Mouse (Mus musculus): ENCODE measurements around the gene Prkce. TPM values are rescaled to one million over a fixed set of nuclear protein-coding genes. Genes with fewer than 3 reads are reported as not detected.

Prkce gene
- total RNA-seq, 1 experiment: 1.7 TPM

- H3K9me3 ChIP-seq (ENCODE audit: control insufficient read depth, insufficient read depth, low read depth, low read length): no peaks in the 10 kb centered on the region
- in situ Hi-C loops (cut with MboI; ENCODE audit: low sequenced_read_pairs in 2 of 2, unreplicated experiment in 2 of 2): no loop called here
These were observed 184.9 kb downstream of the Prkce start for GRCm38 (mm10) chr17:86352247-86353037.

GRCm38 (mm10) chr17:86353679-86354078, 186.1 kb downstream of the Prkce start:
- no peak for DNase-seq (ENCODE audit: low read depth, low spot score)
- no peak for TF ChIP-seq ZNF384 (IDR thresholded peaks at IDR 0.05; ENCODE audit: low read depth, low read length)
- no peak for TF ChIP-seq MAFK (IDR thresholded peaks at IDR 0.05; ENCODE audit: insufficient read depth, low read depth, low read length)
- no peak overlapping the region for H3K4me3 ChIP-seq (ENCODE audit: insufficient read depth in 1 of 2, low read depth in 1 of 2, low read length in 2 of 2, poor library complexity in 1 of 2, severe bottlenecking in 1 of 2)
- H3K27ac ChIP-seq (ENCODE audit: insufficient read depth, low read depth, low read length, poor library complexity, severe bottlenecking): no peak overlapping the region
- no peak overlapping the region for H3K9ac ChIP-seq (ENCODE audit: insufficient read depth, low read depth, low read length, poor library complexity, severe bottlenecking)
- no peaks in the 10 kb centered on the region for H3K4me1 ChIP-seq (ENCODE audit: control insufficient read depth in 2 of 2, insufficient read depth in 2 of 2, low read length in 2 of 2, poor library complexity in 1 of 2)
- in situ Hi-C loops (cut with MboI; ENCODE audit: low sequenced_read_pairs in 2 of 2, unreplicated experiment in 2 of 2): no loop called here
- H3K9me3 ChIP-seq (ENCODE audit: control insufficient read depth, insufficient read depth, low read depth, low read length): no peaks in the 10 kb centered on the region
- no peaks in the 10 kb centered on the region for H3K36me3 ChIP-seq (ENCODE audit: control insufficient read depth, insufficient read depth, low read length, poor library complexity, severe bottlenecking)

More at GRCm38 (mm10) chr17:86352247-86353037, 184.9 kb downstream of the Prkce start:
- DNase-seq (ENCODE audit: low read depth, low spot score): no peak
- Histone ChIP-seq H3K27ac (ENCODE audit: insufficient read depth, low read depth, low read length, poor library complexity, severe bottlenecking) (no peak overlapping the region), H3K36me3 (ENCODE audit: control insufficient read depth, insufficient read depth, low read length, poor library complexity, severe bottlenecking) (no peaks in the 10 kb centered on the region), H3K9ac (ENCODE audit: insufficient read depth, low read depth, low read length, poor library complexity, severe bottlenecking) (no peak overlapping the region), H3K4me3 (ENCODE audit: insufficient read depth in 1 of 2, low read depth in 1 of 2, low read length in 2 of 2, poor library complexity in 1 of 2, severe bottlenecking in 1 of 2) (no peak overlapping the region), H3K4me1 (ENCODE audit: control insufficient read depth in 2 of 2, insufficient read depth in 2 of 2, low read length in 2 of 2, poor library complexity in 1 of 2) (no peaks in the 10 kb centered on the region)
- no peak for TF ChIP-seq HCFC1 (IDR thresholded peaks at IDR 0.05; ENCODE audit: borderline replicate concordance, insufficient read depth, low read length)
- TF ChIP-seq ZC3H11A (IDR thresholded peaks at IDR 0.05; ENCODE audit: borderline replicate concordance, low read depth, low read length): no peak
- no peak for TF ChIP-seq CHD2 (IDR thresholded peaks at IDR 0.05; ENCODE audit: low read depth, low read length)
- TF ChIP-seq MAFK (IDR thresholded peaks at IDR 0.05; ENCODE audit: insufficient read depth, low read depth, low read length): no peak

GRCm38 (mm10) chr17:86354101-86354500, 186.5 kb downstream of the Prkce start:
- Histone ChIP-seq H3K27ac (ENCODE audit: insufficient read depth, low read depth, low read length, poor library complexity, severe bottlenecking) (no peak overlapping the region), H3K4me1 (ENCODE audit: control insufficient read depth in 2 of 2, insufficient read depth in 2 of 2, low read length in 2 of 2, poor library complexity in 1 of 2) (no peaks in the 10 kb centered on the region), H3K4me3 (ENCODE audit: insufficient read depth in 1 of 2, low read depth in 1 of 2, low read length in 2 of 2, poor library complexity in 1 of 2, severe bottlenecking in 1 of 2) (no peak overlapping the region), H3K36me3 (ENCODE audit: control insufficient read depth, insufficient read depth, low read length, poor library complexity, severe bottlenecking) (no peaks in the 10 kb centered on the region), H3K9me3 (ENCODE audit: control insufficient read depth, insufficient read depth, low read depth, low read length) (no peaks in the 10 kb centered on the region), H3K9ac (ENCODE audit: insufficient read depth, low read depth, low read length, poor library complexity, severe bottlenecking) (no peak overlapping the region)
- in situ Hi-C loops (cut with MboI; ENCODE audit: low sequenced_read_pairs in 2 of 2, unreplicated experiment in 2 of 2): no loop called here
- DNase-seq (ENCODE audit: low read depth, low spot score): no peak
- TF ChIP-seq CHD2 (IDR thresholded peaks at IDR 0.05; ENCODE audit: low read depth, low read length) (no peak), HCFC1 (IDR thresholded peaks at IDR 0.05; ENCODE audit: borderline replicate concordance, insufficient read depth, low read length) (no peak), ZNF384 (IDR thresholded peaks at IDR 0.05; ENCODE audit: low read depth, low read length) (no peak), ZC3H11A (IDR thresholded peaks at IDR 0.05; ENCODE audit: borderline replicate concordance, low read depth, low read length) (no peak), MAFK (IDR thresholded peaks at IDR 0.05; ENCODE audit: insufficient read depth, low read depth, low read length) (no peak)

- no peaks in the 10 kb centered on the region for H3K9me3 ChIP-seq (ENCODE audit: control insufficient read depth, insufficient read depth, low read depth, low read length)
- H3K4me1 ChIP-seq (ENCODE audit: control insufficient read depth in 2 of 2, insufficient read depth in 2 of 2, low read length in 2 of 2, poor library complexity in 1 of 2): no peaks in the 10 kb centered on the region
- no peak overlapping the region for H3K4me3 ChIP-seq (ENCODE audit: insufficient read depth in 1 of 2, low read depth in 1 of 2, low read length in 2 of 2, poor library complexity in 1 of 2, severe bottlenecking in 1 of 2)
- H3K36me3 ChIP-seq (ENCODE audit: control insufficient read depth, insufficient read depth, low read length, poor library complexity, severe bottlenecking): no peaks in the 10 kb centered on the region
- in situ Hi-C loops (cut with MboI; ENCODE audit: low sequenced_read_pairs in 2 of 2, unreplicated experiment in 2 of 2): no loop called here
- DNase-seq (ENCODE audit: low read depth, low spot score): no peak
- TF ChIP-seq MAFK (IDR thresholded peaks at IDR 0.05; ENCODE audit: insufficient read depth, low read depth, low read length) (no peak), HCFC1 (IDR thresholded peaks at IDR 0.05; ENCODE audit: borderline replicate concordance, insufficient read depth, low read length) (no peak), ZC3H11A (IDR thresholded peaks at IDR 0.05; ENCODE audit: borderline replicate concordance, low read depth, low read length) (no peak), CHD2 (IDR thresholded peaks at IDR 0.05; ENCODE audit: low read depth, low read length) (no peak), ZNF384 (IDR thresholded peaks at IDR 0.05; ENCODE audit: low read depth, low read length) (no peak)
- H3K9ac ChIP-seq (ENCODE audit: insufficient read depth, low read depth, low read length, poor library complexity, severe bottlenecking): no peak overlapping the region
- no peak overlapping the region for H3K27ac ChIP-seq (ENCODE audit: insufficient read depth, low read depth, low read length, poor library complexity, severe bottlenecking)
These were observed 187.3 kb downstream of the Prkce start for GRCm38 (mm10) chr17:86354896-86355295.
